Mouse (Mus musculus) E14TG2a.4 (cell line): ENCODE measurements around the gene Zfpl1.

Source experiments
- CTCF ChIP-seq: conservative IDR thresholded peaks from 2 replicates; pipeline ENCODE4 v1.5.1; 2014; ENCODE audit warnings: low read length
- NANOG ChIP-seq: IDR thresholded peaks from 2 replicates; pipeline ENCODE4 v1.6.1; 2014; ENCODE audit warnings: borderline replicate concordance, low read length, mixed read lengths

DNA sequence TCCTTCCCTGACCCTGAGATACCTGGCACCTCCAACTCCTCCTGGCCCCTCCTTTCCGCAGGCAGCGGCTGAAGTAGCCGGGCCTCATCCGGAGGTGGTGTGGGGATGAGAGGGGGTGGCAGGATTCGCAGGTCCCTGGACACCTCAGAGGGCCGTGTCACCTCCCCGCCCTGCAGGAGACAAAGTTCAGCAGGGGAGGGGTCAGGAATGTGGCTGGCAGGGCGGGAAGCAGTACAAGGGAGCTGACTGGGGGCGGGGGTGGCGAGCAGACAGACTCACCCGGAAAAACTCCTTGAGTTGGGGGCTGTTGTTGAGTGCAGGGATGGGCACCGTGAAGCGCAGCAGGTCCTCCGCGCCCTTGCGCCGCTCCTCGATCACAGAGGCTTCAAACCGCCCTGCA is 37.0 kb upstream of the Zfpl1 start:
- TF ChIP-seq CTCF (no peak), NANOG (no peak)
